Mouse (Mus musculus) forebrain, embryonic 14.5 days (tissue): ENCODE measurements around the gene Radil. TPM values are rescaled to one million over a fixed set of nuclear protein-coding genes. Genes with fewer than 3 reads are reported as not detected.

Source experiments
- ATAC-seq: fragments of 200-750 bp; cut with Nextera tagmentation; 2 replicates; pipeline ENCODE4 v1.8.0; 2017; ENCODE audit warnings: mild to moderate bottlenecking, moderate library complexity
- DNase-seq: peaks from one replicate; pipeline ENCODE4 v3.0.0-alpha.2; 2015; ENCODE audit warnings: low spot score
- H3K27ac ChIP-seq: fragments of 300-500 bp; sonication (generic); 2 replicates; pipeline ENCODE4 v1.5.1; 2014; ENCODE audit warnings: low read depth, mild to moderate bottlenecking, control low read depth, low read length, moderate library complexity
- H3K27me3 ChIP-seq: fragments of 300-500 bp; sonication (generic); replicated peaks from 2 replicates; pipeline ENCODE4 v1.6.1; 2014; ENCODE audit warnings: low read length, control low read depth, mixed read lengths; ENCODE audit not compliant: control insufficient read depth, insufficient read depth
- H3K36me3 ChIP-seq: fragments of 300-500 bp; sonication (generic); 2 replicates; pipeline ENCODE4 v1.6.1; 2014; ENCODE audit warnings: low read length, control low read depth; ENCODE audit not compliant: control insufficient read depth, insufficient read depth
- H3K4me1 ChIP-seq: fragments of 300-500 bp; sonication (generic); 2 replicates; pipeline ENCODE4 v1.6.1; 2014; ENCODE audit warnings: antibody characterized with exemption, low read length, control low read depth; ENCODE audit not compliant: control insufficient read depth, insufficient read depth
- H3K4me2 ChIP-seq: fragments of 300-500 bp; sonication (generic); 2 replicates; pipeline ENCODE4 v1.6.1; 2014; ENCODE audit warnings: mild to moderate bottlenecking, control low read depth, low read length
- H3K4me3 ChIP-seq: fragments of 300-500 bp; sonication (generic); 2 replicates; pipeline ENCODE4 v1.5.1; 2014; ENCODE audit warnings: low read depth, low read length, control low read depth
- H3K9ac ChIP-seq: fragments of 300-500 bp; sonication (generic); 2 replicates; pipeline ENCODE4 v1.6.1; 2014; ENCODE audit warnings: mild to moderate bottlenecking, low read length, control low read depth, moderate library complexity
- H3K9me3 ChIP-seq: fragments of 300-500 bp; sonication (generic); replicated peaks from 2 replicates; pipeline ENCODE4 v1.6.1; 2016; ENCODE audit warnings: low read length, control low read depth, mixed read lengths; ENCODE audit not compliant: control insufficient read depth
- WGBS: fragments of 180-500 bp; shearing (Covaris S2); extraction: QIAGEN DNeasy Blood & Tissue Kit; methylation state at CpG from one replicate; pipeline ENCODE4 v1.1.7; 2014; 5-methylcytosine and 5-hydroxymethylcytosine counted together
- polyA plus RNA-seq: library from polyadenylated mRNA; unstranded; fragments of >200 nt; fragmentation: Nextera tagmentation; extraction: Ambion mirVana; gene quantifications from 2 replicates; pipeline ENCODE4 v1.2.1, GENCODE M21; 2014

Radil gene
- polyA plus RNA-seq, 1 experiment from 2014 or later: 5.9 TPM

DNA sequence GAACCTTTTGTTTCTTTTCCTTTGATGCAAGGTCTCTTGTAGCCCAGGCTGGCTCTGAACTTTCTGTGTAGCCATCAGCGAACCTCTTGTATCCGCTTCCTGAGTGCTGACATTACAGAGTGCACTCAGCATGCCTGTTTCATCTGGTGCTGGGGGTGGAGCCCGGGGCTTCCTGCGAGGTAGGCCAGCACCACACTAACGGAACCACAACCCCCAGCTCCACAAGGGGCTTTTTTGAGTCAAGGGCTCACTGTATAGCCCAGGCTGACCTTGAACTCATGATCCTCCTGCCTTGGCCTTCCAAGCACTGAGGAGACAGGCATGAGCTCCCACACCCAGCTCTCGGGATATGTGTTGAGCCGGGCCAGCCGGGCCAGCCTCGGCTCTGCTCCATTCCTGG, 100.1 kb downstream of the Radil start:
- peaks cover 48% of the 10 kb centered on the region for H3K36me3 ChIP-seq
- no peak overlapping the region for H3K4me2 ChIP-seq
- no peak overlapping the region for H3K27ac ChIP-seq
- ATAC-seq (no peak), DNase-seq (no peak)
- H3K9ac ChIP-seq: no peak overlapping the region
- no peak overlapping the region for H3K4me3 ChIP-seq
- no peaks in the 10 kb centered on the region for H3K27me3 ChIP-seq
- H3K4me1 ChIP-seq: 0 out of 2 replicates have a peak, but pooled peaks cover 2% of the 10 kb centered on the region
- 86% methylated on average over 9 of the region's 9 CpGs for WGBS
- H3K9me3 ChIP-seq: no peaks in the 10 kb centered on the region

DNA sequence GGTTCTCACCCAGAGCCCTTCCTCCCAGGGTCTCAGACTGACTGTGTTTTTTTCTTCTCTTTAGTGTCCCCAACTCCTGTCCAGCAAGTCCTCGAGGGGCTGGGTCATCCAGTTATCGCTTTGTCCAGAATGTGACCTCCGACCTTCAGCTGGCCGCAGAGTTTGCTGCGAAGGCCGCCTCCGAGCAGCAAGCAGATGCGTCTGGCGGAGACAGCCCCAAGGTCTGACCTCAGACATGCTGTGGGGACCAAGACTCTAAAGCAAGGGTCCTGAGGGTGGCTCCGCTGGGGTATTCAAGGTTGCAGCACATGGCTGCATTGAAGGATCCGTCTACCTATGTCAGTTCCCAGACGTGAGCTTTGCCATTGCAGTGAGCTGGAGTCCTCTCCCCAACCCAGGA, 102.3 kb downstream of the Radil start:
- 85% methylated on average over 12 of the region's 12 CpGs for WGBS
- H3K4me3 ChIP-seq: no peak overlapping the region
- no peak overlapping the region for H3K9ac ChIP-seq
- 0 out of 2 replicates have a peak, but pooled peaks cover 2% of the 10 kb centered on the region for H3K4me1 ChIP-seq
- H3K4me2 ChIP-seq: no peak overlapping the region
- no peaks in the 10 kb centered on the region for H3K27me3 ChIP-seq
- no peak overlapping the region for H3K27ac ChIP-seq
- no peak for DNase-seq
- peaks cover 31% of the 10 kb centered on the region for H3K36me3 ChIP-seq
- ATAC-seq: 0 out of 2 replicates have a peak, but pooled peaks have one; percentile 8
- no peaks in the 10 kb centered on the region for H3K9me3 ChIP-seq

DNA sequence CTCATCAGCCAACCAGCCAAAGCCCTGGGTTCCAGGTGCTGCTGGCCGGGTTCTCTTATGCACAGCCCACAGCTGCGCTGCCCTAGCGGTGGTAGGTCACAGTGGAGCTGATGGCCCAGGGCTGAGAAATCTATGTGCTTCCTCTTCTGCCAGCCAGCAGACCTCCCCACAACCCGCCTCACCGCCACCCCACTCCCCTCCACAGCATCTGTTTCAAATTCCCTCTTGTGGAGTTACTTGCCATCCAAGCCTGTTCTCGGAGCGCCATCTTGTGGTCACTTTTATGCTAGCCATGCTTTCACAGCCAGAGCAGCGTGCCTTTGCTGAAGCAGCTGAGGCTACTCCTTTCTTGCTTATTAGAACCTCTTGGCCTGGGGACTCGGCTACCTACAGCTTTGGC, 102.8 kb downstream of the Radil start:
- H3K4me1 ChIP-seq: 0 out of 2 replicates have a peak, but pooled peaks cover 2% of the 10 kb centered on the region
- no peak overlapping the region for H3K9ac ChIP-seq
- H3K4me3 ChIP-seq: no peak overlapping the region
- peak; percentile 96 for DNase-seq
- 8% methylated on average over 9 of the region's 9 CpGs for WGBS
- H3K4me2 ChIP-seq: 0 out of 2 replicates have a peak overlapping the region, but pooled peaks have one; percentile 11
- no peaks in the 10 kb centered on the region for H3K9me3 ChIP-seq
- H3K27me3 ChIP-seq: no peaks in the 10 kb centered on the region
- H3K36me3 ChIP-seq: peaks cover 25% of the 10 kb centered on the region
- H3K27ac ChIP-seq: no peak overlapping the region
- ATAC-seq: peak; percentile 80

DNA sequence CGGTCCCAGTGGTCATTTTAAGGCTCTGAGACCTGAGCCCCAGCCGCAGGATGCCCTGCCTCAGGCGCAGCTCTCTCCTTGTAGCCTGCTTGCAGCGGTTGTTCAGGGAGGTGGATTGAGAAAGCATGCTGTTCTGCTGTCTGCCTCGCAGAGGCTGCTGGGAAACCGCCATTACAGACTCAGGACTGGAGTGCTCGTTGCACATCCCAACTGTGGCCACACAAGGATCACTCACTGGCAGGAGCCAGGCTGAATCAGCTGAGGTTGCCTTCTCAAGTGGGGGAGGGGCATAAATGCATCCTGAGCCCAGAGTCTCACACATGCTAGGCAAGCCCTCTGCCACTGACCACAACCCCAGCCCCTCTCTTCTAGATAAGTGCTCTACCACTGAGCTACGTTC, 105.2 kb downstream of the Radil start:
- H3K9me3 ChIP-seq: no peaks in the 10 kb centered on the region
- peaks cover 9% of the 10 kb centered on the region; the same call in 1 of the 2 replicates for H3K4me1 ChIP-seq
- WGBS: 57% methylated on average over 8 of the region's 8 CpGs
- H3K36me3 ChIP-seq: peaks cover 14% of the 10 kb centered on the region
- H3K27ac ChIP-seq: no peak overlapping the region
- 0 out of 2 replicates have a peak, but pooled peaks have one; percentile 10 for ATAC-seq
- H3K4me3 ChIP-seq: no peak overlapping the region
- H3K9ac ChIP-seq: no peak overlapping the region
- peak; percentile 43 for DNase-seq
- H3K4me2 ChIP-seq: no peak overlapping the region
- H3K27me3 ChIP-seq: no peaks in the 10 kb centered on the region

DNA sequence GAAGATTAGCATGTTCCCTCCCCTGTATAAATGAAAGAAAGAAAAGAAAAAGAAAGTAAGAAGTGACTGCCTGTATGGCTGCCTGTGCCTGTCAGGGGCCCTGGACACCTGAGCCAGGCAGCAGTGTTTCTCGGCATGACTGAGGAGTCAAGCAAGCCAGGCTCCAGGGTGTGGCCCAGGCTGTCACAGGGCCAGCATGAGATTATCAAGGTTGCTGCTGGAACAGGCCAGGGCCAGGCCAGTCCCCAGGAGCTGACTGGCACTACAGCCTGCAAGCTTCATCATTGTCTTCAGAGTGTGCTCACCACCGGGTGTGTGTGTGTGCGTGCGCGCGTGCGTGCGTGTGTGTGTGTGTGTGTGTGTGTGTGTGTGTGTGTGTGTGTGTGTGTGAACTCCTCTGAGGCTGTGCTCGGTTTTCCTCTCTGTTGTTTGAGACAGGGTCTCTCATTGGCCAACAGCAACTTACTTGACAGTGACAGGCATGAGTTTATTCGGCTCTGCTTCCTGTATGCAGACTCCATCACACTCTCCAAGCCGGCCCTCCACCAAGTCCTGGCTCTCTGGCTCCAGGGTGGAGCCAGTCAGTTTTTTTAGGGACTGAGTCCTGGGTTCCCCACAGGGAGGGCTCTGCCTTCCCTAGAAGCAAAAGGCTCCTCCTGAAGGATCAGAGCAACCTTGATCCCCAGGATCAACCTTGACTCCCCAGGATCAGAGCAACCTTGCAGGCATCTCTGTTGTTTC, 105.9 kb downstream of the Radil start:
- no peak overlapping the region for H3K27ac ChIP-seq
- no peak overlapping the region for H3K4me3 ChIP-seq
- H3K4me2 ChIP-seq: no peak overlapping the region
- H3K9ac ChIP-seq: no peak overlapping the region
- H3K9me3 ChIP-seq: no peaks in the 10 kb centered on the region
- H3K27me3 ChIP-seq: no peaks in the 10 kb centered on the region
- 71% methylated on average over 11 of the region's 11 CpGs for WGBS
- DNase-seq: no peak
- peaks cover 12% of the 10 kb centered on the region for H3K4me1 ChIP-seq
- peaks cover 8% of the 10 kb centered on the region for H3K36me3 ChIP-seq
- ATAC-seq: no peak

DNA sequence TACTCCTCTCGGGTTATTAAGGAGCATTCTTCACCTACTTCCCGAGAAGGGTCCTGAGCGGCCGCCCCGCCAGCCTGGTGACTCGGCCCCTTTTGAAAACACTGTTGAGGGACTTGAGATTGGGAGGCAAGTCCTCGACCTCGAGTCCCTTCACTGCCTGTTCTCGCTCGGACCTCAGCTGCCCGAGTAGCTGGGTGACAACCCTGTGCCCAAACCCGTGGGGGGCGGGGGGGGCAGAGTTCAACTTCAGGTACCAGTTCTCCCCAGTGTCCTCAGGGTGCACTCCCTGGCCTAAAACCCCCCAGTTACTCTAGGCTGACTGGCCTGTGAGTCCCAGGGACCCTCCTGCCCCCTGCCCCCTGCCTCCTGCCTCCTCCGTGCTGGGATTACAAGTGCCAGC, 106.9 kb downstream of the Radil start:
- DNase-seq: no peak
- Histone ChIP-seq H3K27ac (no peak overlapping the region), H3K27me3 (no peaks in the 10 kb centered on the region), H3K4me2 (no peak overlapping the region), H3K9ac (no peak overlapping the region), H3K4me1 (peaks cover 16% of the 10 kb centered on the region), H3K4me3 (no peak overlapping the region), H3K36me3 (0 out of 2 replicates have a peak, but pooled peaks cover 3% of the 10 kb centered on the region), H3K9me3 (no peaks in the 10 kb centered on the region)
- no peak for ATAC-seq
- WGBS: 74% methylated on average over 14 of the region's 14 CpGs

DNA sequence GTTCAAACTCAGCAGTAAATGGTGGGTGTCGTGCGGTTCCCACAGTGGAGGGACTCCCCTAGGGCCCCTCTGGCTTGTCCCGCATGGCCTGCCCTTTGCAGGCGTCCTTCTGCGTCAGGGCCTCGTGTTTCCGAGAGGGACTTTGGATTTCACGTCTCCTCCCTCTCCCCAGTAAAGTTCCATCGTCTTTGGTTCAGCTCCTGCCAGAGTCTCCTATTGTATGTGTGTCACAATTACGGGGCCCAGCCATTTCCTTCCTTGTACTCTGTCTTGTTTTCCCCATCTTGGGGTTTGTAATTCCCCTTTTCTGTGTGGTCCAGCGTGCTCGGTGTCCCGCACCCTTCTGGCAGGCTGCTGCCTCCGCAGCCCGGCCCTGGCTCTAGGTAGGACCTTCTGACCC, 107.4 kb downstream of the Radil start:
- Histone ChIP-seq H3K4me3 (no peak overlapping the region), H3K9me3 (no peaks in the 10 kb centered on the region), H3K27me3 (no peaks in the 10 kb centered on the region), H3K9ac (no peak overlapping the region), H3K27ac (no peak overlapping the region), H3K4me1 (peaks cover 16% of the 10 kb centered on the region), H3K4me2 (no peak overlapping the region), H3K36me3 (no peaks in the 10 kb centered on the region)
- ATAC-seq (no peak), DNase-seq (no peak)
- WGBS: 69% methylated on average over 15 of the region's 15 CpGs

DNA sequence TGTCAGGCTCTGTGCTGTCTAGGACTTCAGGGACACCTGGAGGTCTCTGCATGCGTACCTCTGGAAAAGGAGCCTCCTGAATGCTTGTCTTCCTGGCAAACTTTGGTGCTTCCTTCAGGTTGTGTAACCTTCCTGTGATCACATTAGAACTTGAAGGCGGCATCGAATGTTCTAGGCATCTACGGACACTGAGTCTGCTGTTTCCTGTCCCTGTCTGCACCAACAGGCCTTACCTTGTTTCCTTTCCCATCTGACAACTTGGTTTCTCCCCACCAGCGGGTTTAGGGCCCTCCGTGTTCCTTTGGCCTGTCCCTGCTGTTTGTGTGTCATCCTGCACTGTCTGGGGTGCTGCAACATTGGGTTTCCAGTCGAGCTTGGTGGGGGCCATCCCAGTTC, 108.9 kb downstream of the Radil start:
- no peak for ATAC-seq

DNA sequence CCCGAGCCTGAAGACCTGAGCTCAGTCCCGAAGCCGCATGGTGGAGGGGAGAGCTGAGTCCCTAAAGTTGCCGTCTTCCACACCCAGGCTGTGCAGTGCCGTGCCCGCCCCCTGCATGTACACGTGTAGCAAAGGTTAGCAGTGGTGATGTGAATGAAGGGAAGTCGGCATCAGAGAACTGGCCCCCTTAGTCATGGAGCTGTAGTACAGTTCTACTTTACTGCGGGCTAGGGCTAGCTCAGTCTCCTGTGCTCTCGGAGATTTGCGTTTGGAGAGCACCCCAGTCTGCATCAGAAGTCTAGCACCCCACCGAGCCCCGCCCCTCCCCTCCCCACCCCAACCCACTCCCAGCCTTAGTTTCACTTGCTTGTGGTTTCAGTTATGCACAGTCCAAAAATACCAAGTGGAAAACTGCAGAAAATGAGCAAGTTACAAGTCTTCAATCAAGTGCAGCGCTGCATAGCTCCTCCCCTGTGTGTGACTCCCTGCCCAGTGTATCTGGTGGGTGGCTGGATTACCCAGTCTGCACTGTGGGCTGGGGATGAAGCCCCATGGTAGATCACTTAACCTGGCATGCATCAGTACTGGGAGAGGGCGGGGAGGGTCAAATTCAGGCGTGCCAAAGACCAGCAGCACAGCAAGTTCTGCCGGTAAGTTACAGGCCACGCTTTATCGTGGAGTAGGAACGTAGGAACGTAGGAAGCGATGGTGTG, 109.4 kb downstream of the Radil start:
- DNase-seq: no peak
- no peak overlapping the region for H3K4me3 ChIP-seq
- no peak overlapping the region for H3K4me2 ChIP-seq
- peak overlapping the region; percentile 21; the same call in 1 of the 2 replicates for H3K9ac ChIP-seq
- H3K9me3 ChIP-seq: no peaks in the 10 kb centered on the region
- H3K27me3 ChIP-seq: no peaks in the 10 kb centered on the region
- 70% methylated on average over 22 of the region's 22 CpGs for WGBS
- ATAC-seq: no peak
- H3K4me1 ChIP-seq: peaks cover 14% of the 10 kb centered on the region
- H3K27ac ChIP-seq: peak overlapping the region; percentile 50; the same call in 1 of the 2 replicates
- 0 out of 2 replicates have a peak, but pooled peaks cover 3% of the 10 kb centered on the region for H3K36me3 ChIP-seq

More for the DNA sequence above, 108.9 kb downstream of the Radil start:
- H3K4me3 ChIP-seq: no peak overlapping the region
- 87% methylated on average over 7 of the region's 7 CpGs for WGBS
- no peaks in the 10 kb centered on the region for H3K27me3 ChIP-seq
- H3K27ac ChIP-seq: no peak overlapping the region
- peaks cover 14% of the 10 kb centered on the region for H3K4me1 ChIP-seq
- H3K4me2 ChIP-seq: no peak overlapping the region
- no peaks in the 10 kb centered on the region for H3K9me3 ChIP-seq
- H3K36me3 ChIP-seq: no peaks in the 10 kb centered on the region
- no peak overlapping the region for H3K9ac ChIP-seq
- DNase-seq: no peak
